In genomic region chr2:32818208-32818607, GRCm38 (mm10) we compare ENCODE assay signal across 25 mouse cellular contexts. TPM values are rescaled to one million over a fixed set of nuclear protein-coding genes. Genes with fewer than 3 reads are reported as not detected.
"Had no signal": no experiment of that assay in that cellular context is flagged by ENCODE, and none has a peak within 500 bp of the region (broad histone marks: within the 10 kb centered on the region; RNA-seq: fewer than 3 reads in every experiment).

No protein-coding gene starts in this region.

- H3K4me1 ChIP-seq: midbrain, embryonic 15.5 days had no signal

- H3K27me3 ChIP-seq: kidney, embryonic 15.5 days; limb, embryonic 12.5 days; limb, embryonic 15.5 days; midbrain, embryonic 12.5 days; midbrain, embryonic 15.5 days; neural tube, embryonic 12.5 days; neural tube, embryonic 15.5 days had no signal

- H3K4me2 ChIP-seq: kidney, embryonic 15.5 days; limb, embryonic 15.5 days; liver, embryonic 11.5 days; lung, embryonic 14.5 days; midbrain, embryonic 12.5 days; midbrain, embryonic 15.5 days; neural tube, embryonic 12.5 days; neural tube, embryonic 15.5 days had no signal

- H3K9me3 ChIP-seq: kidney, embryonic 15.5 days; limb, embryonic 12.5 days; limb, embryonic 15.5 days; midbrain, embryonic 12.5 days; midbrain, embryonic 15.5 days; neural tube, embryonic 12.5 days; neural tube, embryonic 15.5 days had no signal

- H3K9ac ChIP-seq: kidney, embryonic 15.5 days; limb, embryonic 12.5 days; limb, embryonic 15.5 days; liver, embryonic 14.5 days; liver, postnatal 0 days; lung, embryonic 14.5 days; midbrain, embryonic 12.5 days; midbrain, embryonic 15.5 days; neural tube, embryonic 12.5 days; neural tube, embryonic 15.5 days had no signal

- H3K27ac ChIP-seq: kidney, embryonic 15.5 days; liver, embryonic 14.5 days; macrophage; neural tube, embryonic 12.5 days; stomach, postnatal 0 days had no signal

- DNase-seq: kidney, postnatal 10 days; kidney, postnatal 36 days; left cerebral cortex, postnatal 4 days; liver, postnatal 0 days; lung, embryonic 14.5 days; right cerebral cortex, adult 18-20 months; right cerebral cortex, postnatal 14 days; right cerebral cortex, postnatal 4 days; thymus, adult 2 months; thymus, postnatal 14 days; thymus, postnatal 4 days had no signal

- ATAC-seq: liver, postnatal 0 days; lung, postnatal 0 days; midbrain, embryonic 15.5 days had no signal

- H3K4me3 ChIP-seq: kidney, embryonic 15.5 days; limb, embryonic 12.5 days; limb, embryonic 15.5 days; midbrain, embryonic 12.5 days; midbrain, embryonic 15.5 days; neural tube, embryonic 12.5 days; neural tube, embryonic 15.5 days had no signal

RNA-seq across cellular contexts. Expression of gene Cfap157, which starts 34.0 kb away (rescaled TPM):
- total RNA-seq: left cerebral cortex, postnatal 10 days; megakaryocyte, adult 5-6 weeks had no signal
- polyA plus RNA-seq: liver, embryonic 14.5 days; liver, postnatal 0 days; macrophage had no signal

RNA-seq across cellular contexts. Expression of gene Ttc16, which starts 42.8 kb away (rescaled TPM):
- total RNA-seq: megakaryocyte, adult 5-6 weeks had no signal
- polyA plus RNA-seq: macrophage had no signal
